Mouse (Mus musculus) heart, adult 2 months (tissue): ENCODE results near the gene Pifo. TPM values are rescaled to one million over a fixed set of nuclear protein-coding genes. Genes with fewer than 3 reads are reported as not detected.
"Not testable (repeated sequence)": the region's sequence is repeated elsewhere in the genome, so short reads cannot be mapped to it uniquely, and the experiment has no call there.

ENCODE experiments used
- DNase-seq, 2 experiments: peaks; one replicate each; pipeline ENCODE4 v3.0.0; 2021
- H3K27ac ChIP-seq: fragments of 200-600 bp; 2 replicates; pipeline ENCODE4 v1.8.1; 2022
- H3K27me3 ChIP-seq: fragments of 200-500 bp; 2 replicates; pipeline ENCODE4 v1.6.1; 2012; ENCODE audit warnings: mild to moderate bottlenecking, low read length, inconsistent platforms, mixed read lengths; ENCODE audit not compliant: control insufficient read depth, insufficient read depth
- H3K36me3 ChIP-seq: fragments of 200-500 bp; 2 replicates; pipeline ENCODE4 v1.6.1; 2012; ENCODE audit warnings: low read length, inconsistent platforms; ENCODE audit not compliant: control insufficient read depth, insufficient read depth
- H3K4me1 ChIP-seq: fragments of 200-500 bp; 2 replicates; pipeline ENCODE4 v1.6.1; 2011; ENCODE audit warnings: low read length; ENCODE audit not compliant: control insufficient read depth, insufficient read depth
- H3K4me3 ChIP-seq: fragments of 200-600 bp; 2 replicates; pipeline ENCODE4 v1.8.1; 2022
- H3K79me2 ChIP-seq: fragments of 200-500 bp; replicated peaks from 2 replicates; pipeline ENCODE4 v1.6.1; 2012; ENCODE audit warnings: mild to moderate bottlenecking, inconsistent platforms, low read length, moderate library complexity, mixed read lengths; ENCODE audit not compliant: control insufficient read depth, insufficient read depth
- H3K9ac ChIP-seq: fragments of 200-500 bp; 2 replicates; pipeline ENCODE4 v1.6.1; 2012; ENCODE audit warnings: low read depth, mild to moderate bottlenecking, control low read depth, inconsistent platforms, low read length, mixed read lengths
- CTCF ChIP-seq: fragments of 200-600 bp; IDR thresholded peaks from 2 replicates; pipeline ENCODE4 v1.8.1; 2022; ENCODE audit warnings: antibody characterized with exemption, mild to moderate bottlenecking, moderate library complexity
- EP300 ChIP-seq: fragments of 200-500 bp; IDR thresholded peaks from 2 replicates; pipeline ENCODE4 v1.6.1; 2011; ENCODE audit warnings: low read depth, low read length, control low read depth; ENCODE audit not compliant: insufficient read depth
- POLR2A ChIP-seq: fragments of 200-500 bp; IDR thresholded peaks from 2 replicates; pipeline ENCODE4 v1.6.1; 2011; ENCODE audit warnings: mild to moderate bottlenecking, low read depth, low read length, control low read depth; ENCODE audit not compliant: insufficient read depth
- WGBS: fragments of 180-500 bp; shearing (Covaris S2); methylation state at CpG from one replicate; pipeline ENCODE4 v1.1.7; 2018; 5-methylcytosine and 5-hydroxymethylcytosine counted together
- intact Hi-C: fragments of 180-260 bp; cut with DNase I; formaldehyde crosslinking; loops from one replicate; pipeline ENCODE4 v1.15.1; 2025
- polyA plus RNA-seq: library from polyadenylated mRNA; depleted of rRNA; stranded (reverse); fragments of >200 nt; gene quantifications from 2 replicates; pipeline ENCODE4 v1.2.3, GENCODE M21; 2012
- total RNA-seq, 2 experiments: library from RNA; stranded (reverse); gene quantifications; 2 replicates each; pipeline ENCODE4 v1.2.3; 2021

Gene Pifo
- total and polyA plus RNA-seq, 3 experiments, result 0.20 TPM; not detected in 2

- DNase-seq, result no peak
- no peaks in the 10 kb centered on the region for H3K36me3 ChIP-seq
- no peak for TF ChIP-seq POLR2A
- peak; percentile 54 for TF ChIP-seq CTCF
- intact Hi-C loops, result no loop called here
- H3K4me1 ChIP-seq, result no peaks in the 10 kb centered on the region
- H3K79me2 ChIP-seq, result no peaks in the 10 kb centered on the region
- no peak overlapping the region for H3K27ac ChIP-seq
- no peaks in the 10 kb centered on the region for H3K27me3 ChIP-seq
- H3K9ac ChIP-seq, result no peak overlapping the region
- no peak overlapping the region for H3K4me3 ChIP-seq
These were observed 7.4 kb upstream of the Pifo start for GRCm38 (mm10) chr3:106021840-106022239.

GRCm38 (mm10) chr3:106003360-106003759, 11.1 kb downstream of the Pifo start:
- DNase-seq, H3K4me3 ChIP-seq, intact Hi-C loops, H3K36me3 ChIP-seq, H3K27ac ChIP-seq, H3K9ac ChIP-seq, H3K4me1 ChIP-seq, H3K79me2 ChIP-seq, H3K27me3 ChIP-seq: not testable (repeated sequence)
- WGBS, result 58% methylated on average over 10 of the region's 10 CpGs

GRCm38 (mm10) chr3:106001416-106002370, 12.8 kb downstream of the Pifo start:
- 24% methylated on average over 17 of the region's 17 CpGs for WGBS
- intact Hi-C loops, result no loop called here
- Histone ChIP-seq H3K4me1 (no peaks in the 10 kb centered on the region), H3K27me3 (no peaks in the 10 kb centered on the region), H3K27ac (no peak overlapping the region), H3K4me3 (no peak overlapping the region), H3K36me3 (no peaks in the 10 kb centered on the region), H3K79me2 (no peaks in the 10 kb centered on the region), H3K9ac (no peak overlapping the region)
- peak in 1 of 2 experiments; percentile 31 for DNase-seq
- TF ChIP-seq CTCF (no peak), EP300 (no peak), POLR2A (no peak)

- Histone ChIP-seq H3K27ac (no peak overlapping the region), H3K4me3 (no peak overlapping the region), H3K4me1 (no peaks in the 10 kb centered on the region), H3K79me2 (no peaks in the 10 kb centered on the region), H3K36me3 (no peaks in the 10 kb centered on the region), H3K9ac (no peak overlapping the region), H3K27me3 (no peaks in the 10 kb centered on the region)
- intact Hi-C loops, result no loop called here
- TF ChIP-seq POLR2A, result no peak
- no peak for TF ChIP-seq EP300
- no peak for TF ChIP-seq CTCF
- 17% methylated on average over 11 of the region's 11 CpGs for WGBS
- no peak for DNase-seq
These were observed 13.6 kb downstream of the Pifo start for GRCm38 (mm10) chr3:106000707-106001375.

- 59% methylated on average over 2 of the region's 2 CpGs for WGBS
- no peak overlapping the region for H3K9ac ChIP-seq
- no peaks in the 10 kb centered on the region for H3K79me2 ChIP-seq
- TF ChIP-seq POLR2A (no peak), EP300 (no peak), CTCF (no peak)
- no peaks in the 10 kb centered on the region for H3K36me3 ChIP-seq
- intact Hi-C loops, result loop anchor here (5.0 kb wide), 1 partner anchor 883 kb away; no protein-coding TSS in a partner anchor
- no peak for DNase-seq
- no peak overlapping the region for H3K27ac ChIP-seq
- H3K4me1 ChIP-seq, result no peaks in the 10 kb centered on the region
- no peaks in the 10 kb centered on the region for H3K27me3 ChIP-seq
- H3K4me3 ChIP-seq, result no peak overlapping the region
These were observed 19.7 kb downstream of the Pifo start for GRCm38 (mm10) chr3:105994730-105995129.

GRCm38 (mm10) chr3:105991653-105992283, 22.7 kb downstream of the Pifo start:
- H3K36me3 ChIP-seq, result no peaks in the 10 kb centered on the region
- DNase-seq, result peak; percentile 16 to 29
- no peaks in the 10 kb centered on the region for H3K79me2 ChIP-seq
- TF ChIP-seq CTCF (peak; percentile 87), POLR2A (no peak)
- no peak overlapping the region for H3K4me3 ChIP-seq
- no peak overlapping the region for H3K9ac ChIP-seq
- H3K27ac ChIP-seq, result no peak overlapping the region
- no peaks in the 10 kb centered on the region for H3K4me1 ChIP-seq
- intact Hi-C loops, result loop anchor here (2.0 to 5.0 kb wide), 2 partner anchors 457 to 886 kb away; no protein-coding TSS in a partner anchor
- 11% methylated on average over 4 of the region's 4 CpGs for WGBS
- no peaks in the 10 kb centered on the region for H3K27me3 ChIP-seq

- H3K79me2 ChIP-seq, H3K27me3 ChIP-seq, H3K27ac ChIP-seq, H3K9ac ChIP-seq, H3K4me3 ChIP-seq, DNase-seq, H3K4me1 ChIP-seq, H3K36me3 ChIP-seq: not testable (repeated sequence)
- intact Hi-C loops, result loop anchor here (5.0 kb wide), 1 partner anchor 888 kb away; no protein-coding TSS in a partner anchor
- WGBS, result 61% methylated on average over 5 of the region's 5 CpGs
These were observed 24.8 kb downstream of the Pifo start for GRCm38 (mm10) chr3:105989611-105990010.
